Mouse (Mus musculus): ENCODE data around the gene Cerkl. TPM values are rescaled to one million over a fixed set of nuclear protein-coding genes. Genes with fewer than 3 reads are reported as not detected.

Gene Cerkl
- polyA plus RNA-seq, 1 experiment: 2.3 TPM

GRCm38 (mm10) chr2:79453901-79454781 lies 2.4 kb downstream of the Cerkl start:
- Histone ChIP-seq H3K27me3 (ENCODE audit: control insufficient read depth, insufficient read depth, low read length) (no peaks in the 10 kb centered on the region), H3K4me3 (ENCODE audit: control insufficient read depth, low read depth, low read length) (peak overlapping the region; percentile 64), H3K27ac (ENCODE audit: control insufficient read depth, insufficient read depth, low read depth, low read length) (no peak overlapping the region), H3K4me1 (ENCODE audit: control insufficient read depth, insufficient read depth, low read length) (peaks cover 12% of the 10 kb centered on the region), H3K36me3 (ENCODE audit: control insufficient read depth, insufficient read depth, low read length) (no peaks in the 10 kb centered on the region)
- TF ChIP-seq POLR2A (IDR thresholded peaks at IDR 0.05; ENCODE audit: control insufficient read depth, low read depth, low read length): no peak
- TF ChIP-seq CTCF (IDR thresholded peaks at IDR 0.05; ENCODE audit: control insufficient read depth, insufficient read depth, insufficient replicate concordance, low read depth, low read length): 0 out of 2 replicates have a peak, but pooled peaks have one; percentile 9

- Histone ChIP-seq H3K4me1 (ENCODE audit: control insufficient read depth, insufficient read depth, low read length) (peaks cover 7% of the 10 kb centered on the region), H3K36me3 (ENCODE audit: control insufficient read depth, insufficient read depth, low read length) (no peaks in the 10 kb centered on the region), H3K27me3 (ENCODE audit: control insufficient read depth, insufficient read depth, low read length) (no peaks in the 10 kb centered on the region), H3K4me3 (ENCODE audit: control insufficient read depth, low read depth, low read length) (no peak overlapping the region), H3K27ac (ENCODE audit: control insufficient read depth, insufficient read depth, low read depth, low read length) (no peak overlapping the region)
- TF ChIP-seq CTCF (IDR thresholded peaks at IDR 0.05; ENCODE audit: control insufficient read depth, insufficient read depth, insufficient replicate concordance, low read depth, low read length): no peak
- TF ChIP-seq POLR2A (IDR thresholded peaks at IDR 0.05; ENCODE audit: control insufficient read depth, low read depth, low read length): no peak
Observed at GRCm38 (mm10) chr2:79451438-79451837, 5.1 kb downstream of the Cerkl start.

- Histone ChIP-seq H3K4me1 (ENCODE audit: control insufficient read depth, insufficient read depth, low read length) (peaks cover 7% of the 10 kb centered on the region), H3K36me3 (ENCODE audit: control insufficient read depth, insufficient read depth, low read length) (no peaks in the 10 kb centered on the region), H3K27me3 (ENCODE audit: control insufficient read depth, insufficient read depth, low read length) (no peaks in the 10 kb centered on the region), H3K27ac (ENCODE audit: control insufficient read depth, insufficient read depth, low read depth, low read length) (no peak overlapping the region), H3K4me3 (ENCODE audit: control insufficient read depth, low read depth, low read length) (no peak overlapping the region)
- TF ChIP-seq CTCF (IDR thresholded peaks at IDR 0.05; ENCODE audit: control insufficient read depth, insufficient read depth, insufficient replicate concordance, low read depth, low read length): no peak
- no peak for TF ChIP-seq POLR2A (IDR thresholded peaks at IDR 0.05; ENCODE audit: control insufficient read depth, low read depth, low read length)
Observed at GRCm38 (mm10) chr2:79450684-79451394, 5.7 kb downstream of the Cerkl start.

- H3K4me3 ChIP-seq (ENCODE audit: control insufficient read depth, low read depth, low read length): no peak overlapping the region
Observed at GRCm38 (mm10) chr2:79449371-79449770, 7.2 kb downstream of the Cerkl start.

GRCm38 (mm10) chr2:79447198-79447597 lies 9.4 kb downstream of the Cerkl start:
- Histone ChIP-seq H3K36me3 (ENCODE audit: control insufficient read depth, insufficient read depth, low read length) (no peaks in the 10 kb centered on the region), H3K4me3 (ENCODE audit: control insufficient read depth, low read depth, low read length) (no peak overlapping the region), H3K27me3 (ENCODE audit: control insufficient read depth, insufficient read depth, low read length) (no peaks in the 10 kb centered on the region), H3K27ac (ENCODE audit: control insufficient read depth, insufficient read depth, low read depth, low read length) (no peak overlapping the region), H3K4me1 (ENCODE audit: control insufficient read depth, insufficient read depth, low read length) (no peaks in the 10 kb centered on the region)
- TF ChIP-seq POLR2A (IDR thresholded peaks at IDR 0.05; ENCODE audit: control insufficient read depth, low read depth, low read length) (no peak), CTCF (IDR thresholded peaks at IDR 0.05; ENCODE audit: control insufficient read depth, insufficient read depth, insufficient replicate concordance, low read depth, low read length) (no peak)

More at GRCm38 (mm10) chr2:79449371-79449770, 7.2 kb downstream of the Cerkl start:
- Histone ChIP-seq H3K36me3 (ENCODE audit: control insufficient read depth, insufficient read depth, low read length) (no peaks in the 10 kb centered on the region), H3K4me1 (ENCODE audit: control insufficient read depth, insufficient read depth, low read length) (peaks cover 6% of the 10 kb centered on the region), H3K27me3 (ENCODE audit: control insufficient read depth, insufficient read depth, low read length) (no peaks in the 10 kb centered on the region), H3K27ac (ENCODE audit: control insufficient read depth, insufficient read depth, low read depth, low read length) (no peak overlapping the region)
- TF ChIP-seq CTCF (IDR thresholded peaks at IDR 0.05; ENCODE audit: control insufficient read depth, insufficient read depth, insufficient replicate concordance, low read depth, low read length) (no peak), POLR2A (IDR thresholded peaks at IDR 0.05; ENCODE audit: control insufficient read depth, low read depth, low read length) (no peak)

GRCm38 (mm10) chr2:79443861-79444620 lies 12.5 kb downstream of the Cerkl start:
- TF ChIP-seq POLR2A (IDR thresholded peaks at IDR 0.05; ENCODE audit: control insufficient read depth, low read depth, low read length): no peak
- TF ChIP-seq CTCF (IDR thresholded peaks at IDR 0.05; ENCODE audit: control insufficient read depth, insufficient read depth, insufficient replicate concordance, low read depth, low read length): no peak
- Histone ChIP-seq H3K27ac (ENCODE audit: control insufficient read depth, insufficient read depth, low read depth, low read length) (no peak overlapping the region), H3K36me3 (ENCODE audit: control insufficient read depth, insufficient read depth, low read length) (no peaks in the 10 kb centered on the region), H3K4me3 (ENCODE audit: control insufficient read depth, low read depth, low read length) (no peak overlapping the region), H3K27me3 (ENCODE audit: control insufficient read depth, insufficient read depth, low read length) (no peaks in the 10 kb centered on the region), H3K4me1 (ENCODE audit: control insufficient read depth, insufficient read depth, low read length) (no peaks in the 10 kb centered on the region)
